In genomic region chr1:24374902-24375301, GRCm38 (mm10) we compare ENCODE assay signal across 9 mouse cellular contexts.
DNase-seq lines count a peak whose midpoint lies in the region; ATAC-seq and TF ChIP-seq lines count a peak whose summit lies in the region.
"Had no signal": no experiment of that assay in that cellular context is flagged by ENCODE, and none has a peak within 500 bp of the region (broad histone marks: within the 10 kb centered on the region; RNA-seq: fewer than 3 reads in every experiment).

No protein-coding gene starts in this region.

- ATAC-seq in cerebellum, adult (ENCODE audit: insufficient number of reproducible peaks, low FRiP score, low TSS enrichment) = no peak
- ATAC-seq in midbrain, embryonic 15.5 days (replicated peaks) = no peak
- peak; percentile 76 for ATAC-seq in granulocyte monocyte progenitor cell, adult 5-6 weeks (replicated peaks; ENCODE audit: poor library complexity, severe bottlenecking)
- ATAC-seq in monocyte, adult 5-6 weeks (replicated peaks; ENCODE audit: insufficient number of reproducible peaks, low FRiP score, low TSS enrichment, poor library complexity, severe bottlenecking) = no peak

- no peaks in the 10 kb centered on the region; the same call in 1 of the 2 replicates for H3K4me1 ChIP-seq in cerebellum, adult 2 months (ENCODE audit: control insufficient read depth, insufficient read depth, low read length)
- H3K4me1 ChIP-seq in midbrain, embryonic 10.5 days = no peaks in the 10 kb centered on the region
- no peaks in the 10 kb centered on the region for H3K4me1 ChIP-seq in midbrain, embryonic 15.5 days
- H3K4me1 ChIP-seq: limb, embryonic 15.5 days had no signal

- H3K4me3 ChIP-seq in cerebellum, adult 2 months (replicated peaks; ENCODE audit: insufficient read depth, low read depth, low read length) = no peak overlapping the region
- H3K4me3 ChIP-seq in midbrain, embryonic 10.5 days = no peak overlapping the region
- no peak overlapping the region for H3K4me3 ChIP-seq in midbrain, embryonic 15.5 days
- H3K4me3 ChIP-seq: limb, embryonic 15.5 days had no signal

- no peaks in the 10 kb centered on the region for H3K27me3 ChIP-seq in cerebellum, adult 2 months (ENCODE audit: control insufficient read depth, insufficient read depth, low read length)
- H3K27me3 ChIP-seq in midbrain, embryonic 10.5 days (ENCODE audit: low read depth, poor library complexity, severe bottlenecking) = no peaks in the 10 kb centered on the region
- H3K27me3 ChIP-seq in midbrain, embryonic 15.5 days (replicated peaks) = no peaks in the 10 kb centered on the region
- H3K27me3 ChIP-seq: limb, embryonic 15.5 days had no signal

- H3K9me3 ChIP-seq in midbrain, embryonic 10.5 days (replicated peaks) = no peaks in the 10 kb centered on the region
- no peaks in the 10 kb centered on the region for H3K9me3 ChIP-seq in midbrain, embryonic 15.5 days
- H3K9me3 ChIP-seq: limb, embryonic 15.5 days had no signal

- WGBS in cerebellum, adult 2 months = 47% methylated on average over 2 of the region's 2 CpGs
- 38% methylated on average over 2 of the region's 2 CpGs for WGBS in midbrain, embryonic 10.5 days
- 23% methylated on average over 2 of the region's 2 CpGs for WGBS in midbrain, embryonic 15.5 days

- TF ChIP-seq CTCF in cerebellum, adult 2 months (IDR thresholded peaks at IDR 0.05; ENCODE audit: borderline replicate concordance, insufficient read depth, low read depth, low read length) = peak; percentile 48; the same call in 1 of the 2 replicates

- no peak for TF ChIP-seq POLR2A in cerebellum, adult 2 months (IDR thresholded peaks at IDR 0.05; ENCODE audit: borderline replicate concordance, insufficient read depth, low read length)

- no peak overlapping the region for H3K4me2 ChIP-seq in midbrain, embryonic 15.5 days
- H3K4me2 ChIP-seq: limb, embryonic 15.5 days had no signal

- no peak for DNase-seq in cerebellum, adult 2 months
- peak; percentile 20 for DNase-seq in midbrain, embryonic 10.5 days (ENCODE audit: low spot score)
- peak; percentile 35 for DNase-seq in lung, postnatal 36 days
- no peak for DNase-seq in right cerebral cortex, adult 18-20 months

- H3K36me3 ChIP-seq in midbrain, embryonic 10.5 days = no peaks in the 10 kb centered on the region
- no peaks in the 10 kb centered on the region for H3K36me3 ChIP-seq in midbrain, embryonic 15.5 days (replicated peaks)
- H3K36me3 ChIP-seq: limb, embryonic 15.5 days had no signal

- H3K9ac ChIP-seq in midbrain, embryonic 15.5 days = no peak overlapping the region
- H3K9ac ChIP-seq: limb, embryonic 15.5 days had no signal

- H3K27ac ChIP-seq in cerebellum, adult 2 months (ENCODE audit: insufficient read depth, low read length) = no peak overlapping the region
- no peak overlapping the region for H3K27ac ChIP-seq in midbrain, embryonic 10.5 days (replicated peaks)
- no peak overlapping the region for H3K27ac ChIP-seq in midbrain, embryonic 15.5 days
- H3K27ac ChIP-seq: limb, embryonic 15.5 days had no signal

Comparison
In these comparisons a context has a peak if more than half of its experiments do, and no peak if none do; other contexts are left out.
1. DNase-seq: peak in midbrain, embryonic 10.5 days (single experiment) and lung, postnatal 36 days (single experiment); none in cerebellum, adult 2 months (0 of 2) and right cerebral cortex, adult 18-20 months (single experiment).